Mouse (Mus musculus) stomach, embryonic 14.5 days (tissue): ENCODE results near the gene Aktip. TPM values are rescaled to one million over a fixed set of nuclear protein-coding genes. Genes with fewer than 3 reads are reported as not detected.

ENCODE experiments used
- ATAC-seq: fragments of 200-750 bp; cut with Nextera tagmentation; 2 replicates; pipeline ENCODE4 v1.8.0; 2017; ENCODE audit warnings: low read depth, moderate TSS enrichment; ENCODE audit not compliant: insufficient number of reproducible peaks, insufficient read depth, low FRiP score
- H3K27ac ChIP-seq: fragments of 300-500 bp; sonication (generic); 2 replicates; pipeline ENCODE4 v1.5.1; 2014; ENCODE audit warnings: mild to moderate bottlenecking, low read length, moderate library complexity, mixed read lengths
- H3K27me3 ChIP-seq: fragments of 300-500 bp; sonication (generic); 2 replicates; pipeline ENCODE4 v1.6.1; 2014; ENCODE audit warnings: low read length, control low read depth, mixed read lengths; ENCODE audit not compliant: control insufficient read depth, insufficient read depth
- H3K36me3 ChIP-seq: fragments of 300-500 bp; sonication (generic); 2 replicates; pipeline ENCODE4 v1.6.1; 2014; ENCODE audit warnings: mild to moderate bottlenecking, control low read depth, low read length, moderate library complexity, mixed read lengths; ENCODE audit not compliant: control insufficient read depth, insufficient read depth
- H3K4me1 ChIP-seq: fragments of 300-500 bp; sonication (generic); 2 replicates; pipeline ENCODE4 v1.6.1; 2014; ENCODE audit warnings: low read length, control low read depth, mixed read lengths; ENCODE audit not compliant: control insufficient read depth, insufficient read depth
- H3K4me2 ChIP-seq: fragments of 300-500 bp; sonication (generic); replicated peaks from 2 replicates; pipeline ENCODE4 v1.6.1; 2014; ENCODE audit warnings: low read depth, low read length, control low read depth
- H3K4me3 ChIP-seq: fragments of 300-500 bp; sonication (generic); 2 replicates; pipeline ENCODE4 v1.5.1; 2014; ENCODE audit warnings: low read depth, low read length, control low read depth
- H3K9ac ChIP-seq: fragments of 300-500 bp; sonication (generic); replicated peaks from 2 replicates; pipeline ENCODE4 v1.6.1; 2014; ENCODE audit warnings: low read depth, mild to moderate bottlenecking, control low read depth, low read length, moderate library complexity, mixed read lengths
- H3K9me3 ChIP-seq: fragments of 300-500 bp; sonication (generic); 2 replicates; pipeline ENCODE4 v1.6.1; 2016; ENCODE audit warnings: low read depth, low read length, control low read depth; ENCODE audit not compliant: control insufficient read depth
- WGBS: fragments of 180-500 bp; shearing (Covaris S2); extraction: QIAGEN DNeasy Blood & Tissue Kit; methylation state at CpG from one replicate; pipeline ENCODE4 v1.1.7; 2014; 5-methylcytosine and 5-hydroxymethylcytosine counted together
- polyA plus RNA-seq: library from polyadenylated mRNA; unstranded; fragments of >200 nt; fragmentation: Nextera tagmentation; extraction: Ambion mirVana; gene quantifications from 2 replicates; pipeline ENCODE4 v1.2.1, GENCODE M21; 2014

The Aktip gene
- polyA plus RNA-seq, 1 experiment from 2014 or later, result 58.3 TPM

DNA sequence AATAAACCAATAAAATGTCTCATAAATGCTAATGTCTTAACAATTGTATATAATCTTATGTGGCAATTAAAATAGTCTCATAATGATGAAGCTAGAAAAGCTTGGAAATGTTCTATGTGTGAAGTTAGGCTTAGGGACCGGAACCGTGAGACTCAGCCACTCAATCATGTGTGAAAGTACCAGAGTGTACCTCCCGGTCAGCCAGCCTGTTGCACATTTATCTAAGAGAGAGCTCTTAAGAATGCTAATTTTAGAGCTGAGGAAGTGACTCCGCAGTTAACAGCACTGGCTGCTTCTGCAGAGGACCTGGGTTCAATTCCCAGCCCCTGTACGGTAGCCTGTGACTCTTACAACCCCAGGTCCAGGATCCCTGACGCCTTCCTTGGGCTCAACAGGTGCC, 101.7 kb downstream of the Aktip start:
- no peaks in the 10 kb centered on the region for H3K9me3 ChIP-seq
- no peak overlapping the region for H3K4me3 ChIP-seq
- H3K36me3 ChIP-seq, result peaks cover 6% of the 10 kb centered on the region
- H3K27me3 ChIP-seq, result no peaks in the 10 kb centered on the region
- no peak overlapping the region for H3K27ac ChIP-seq
- 88% methylated on average over 6 of the region's 6 CpGs for WGBS
- no peak overlapping the region for H3K9ac ChIP-seq
- no peaks in the 10 kb centered on the region for H3K4me1 ChIP-seq
- H3K4me2 ChIP-seq, result no peak overlapping the region
- no peak for ATAC-seq

- Histone ChIP-seq H3K4me3 (no peak overlapping the region), H3K27ac (no peak overlapping the region; the same call in 1 of the 2 replicates), H3K4me2 (no peak overlapping the region), H3K27me3 (no peaks in the 10 kb centered on the region), H3K36me3 (peaks cover 23% of the 10 kb centered on the region), H3K4me1 (no peaks in the 10 kb centered on the region), H3K9ac (no peak overlapping the region), H3K9me3 (no peaks in the 10 kb centered on the region)
- WGBS, result 60% methylated on average over 5 of the region's 5 CpGs
- ATAC-seq, result no peak
Measured at GRCm38 (mm10) chr8:91094135-91094534, 105.6 kb downstream of the Aktip start.

- no peak overlapping the region for H3K9ac ChIP-seq
- no peaks in the 10 kb centered on the region for H3K9me3 ChIP-seq
- H3K4me3 ChIP-seq, result no peak overlapping the region
- 73% methylated on average over 2 of the region's 2 CpGs for WGBS
- H3K4me2 ChIP-seq, result no peak overlapping the region
- no peaks in the 10 kb centered on the region for H3K27me3 ChIP-seq
- peaks cover 29% of the 10 kb centered on the region for H3K36me3 ChIP-seq
- ATAC-seq, result no peak
- H3K27ac ChIP-seq, result no peak overlapping the region
- H3K4me1 ChIP-seq, result no peaks in the 10 kb centered on the region
Measured at GRCm38 (mm10) chr8:91089601-91090000, 110.2 kb downstream of the Aktip start.

- Histone ChIP-seq H3K4me1 (no peaks in the 10 kb centered on the region), H3K36me3 (peaks cover 32% of the 10 kb centered on the region), H3K9me3 (no peaks in the 10 kb centered on the region), H3K4me3 (no peak overlapping the region), H3K27me3 (no peaks in the 10 kb centered on the region), H3K27ac (no peak overlapping the region), H3K9ac (no peak overlapping the region), H3K4me2 (no peak overlapping the region)
- WGBS, result 92% methylated on average over 7 of the region's 7 CpGs
- no peak for ATAC-seq
Measured at GRCm38 (mm10) chr8:91088452-91088851, 111.3 kb downstream of the Aktip start.

- no peak for ATAC-seq
- H3K9me3 ChIP-seq, result no peaks in the 10 kb centered on the region
- no peak overlapping the region for H3K4me3 ChIP-seq
- H3K36me3 ChIP-seq, result peaks cover 27% of the 10 kb centered on the region
- no peaks in the 10 kb centered on the region for H3K4me1 ChIP-seq
- no peak overlapping the region for H3K9ac ChIP-seq
- no peaks in the 10 kb centered on the region for H3K27me3 ChIP-seq
- WGBS, result 92% methylated on average over 12 of the region's 12 CpGs
- no peak overlapping the region for H3K27ac ChIP-seq
- no peak overlapping the region for H3K4me2 ChIP-seq
Measured at GRCm38 (mm10) chr8:91082428-91082827, 117.3 kb downstream of the Aktip start.

GRCm38 (mm10) chr8:91081911-91082310, 117.9 kb downstream of the Aktip start:
- no peak overlapping the region for H3K4me2 ChIP-seq
- no peaks in the 10 kb centered on the region for H3K9me3 ChIP-seq
- no peak overlapping the region for H3K27ac ChIP-seq
- WGBS, result 73% methylated on average over 7 of the region's 7 CpGs
- no peak overlapping the region for H3K9ac ChIP-seq
- no peaks in the 10 kb centered on the region for H3K4me1 ChIP-seq
- no peaks in the 10 kb centered on the region for H3K27me3 ChIP-seq
- H3K4me3 ChIP-seq, result no peak overlapping the region
- peaks cover 27% of the 10 kb centered on the region for H3K36me3 ChIP-seq
- ATAC-seq, result no peak

DNA sequence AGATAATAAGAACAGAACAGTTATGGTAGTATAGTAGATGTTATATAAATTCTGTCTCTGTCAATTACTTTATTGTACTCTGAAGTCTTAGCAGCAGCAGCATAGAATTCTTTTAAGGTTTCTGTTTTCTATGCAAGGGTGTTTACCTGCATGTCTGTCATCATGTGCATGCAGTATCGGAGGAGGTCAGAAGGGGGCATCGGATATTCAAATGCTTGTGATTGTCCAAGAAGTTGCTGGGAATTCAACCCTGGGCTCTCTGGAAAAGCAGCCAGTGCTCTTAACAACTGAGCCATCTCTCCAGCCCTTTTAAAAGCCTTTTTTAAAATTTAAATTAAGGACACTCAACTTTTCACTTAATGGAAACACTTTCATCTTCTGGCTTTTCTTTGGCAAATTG, 120.1 kb downstream of the Aktip start:
- Histone ChIP-seq H3K4me2 (no peak overlapping the region), H3K9ac (no peak overlapping the region), H3K9me3 (no peaks in the 10 kb centered on the region), H3K36me3 (peaks cover 23% of the 10 kb centered on the region), H3K4me3 (no peak overlapping the region), H3K4me1 (no peaks in the 10 kb centered on the region), H3K27ac (no peak overlapping the region), H3K27me3 (no peaks in the 10 kb centered on the region)
- ATAC-seq, result no peak
- WGBS, result 91% methylated on average over 2 of the region's 2 CpGs

DNA sequence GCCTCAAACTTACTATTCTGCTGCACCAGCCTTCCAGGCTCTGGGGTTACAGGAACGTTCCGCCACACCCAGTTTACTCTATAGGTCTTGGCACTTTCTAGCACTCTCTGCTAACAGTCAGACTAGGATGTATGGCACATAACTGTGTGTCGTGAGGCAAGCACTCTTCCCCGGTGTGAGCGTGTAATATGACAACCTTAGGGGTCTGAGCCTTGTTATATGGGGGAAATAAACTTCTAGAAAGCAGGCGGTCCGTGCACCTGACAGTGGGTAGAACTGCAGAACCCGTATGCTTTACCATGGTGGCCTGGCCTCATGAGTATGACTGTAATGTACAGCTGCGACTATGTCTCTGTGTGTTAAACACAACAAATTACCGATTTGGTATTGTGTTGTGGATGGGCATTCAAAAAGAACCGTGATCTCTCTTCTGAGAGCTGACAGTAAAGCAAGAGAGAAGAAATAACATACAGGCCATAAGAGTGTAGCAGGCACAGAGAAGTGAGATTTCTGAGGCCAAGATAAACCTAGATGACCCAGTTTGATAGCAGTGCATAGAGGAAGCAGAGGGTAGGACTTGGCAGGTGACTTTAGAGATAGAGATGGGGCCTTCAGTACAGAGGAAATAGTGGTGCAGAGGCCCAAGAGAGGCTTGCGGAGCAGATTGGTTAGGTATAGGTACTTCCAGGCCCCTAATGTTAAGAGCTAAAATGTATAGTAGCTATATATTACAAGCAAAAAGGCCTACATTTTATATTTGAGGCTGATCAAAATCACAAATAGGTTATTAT, 122.5 kb downstream of the Aktip start:
- Histone ChIP-seq H3K4me3 (no peak overlapping the region), H3K27me3 (no peaks in the 10 kb centered on the region), H3K4me2 (no peak overlapping the region), H3K9me3 (no peaks in the 10 kb centered on the region), H3K4me1 (no peaks in the 10 kb centered on the region), H3K27ac (no peak overlapping the region), H3K36me3 (peaks cover 19% of the 10 kb centered on the region), H3K9ac (no peak overlapping the region)
- 91% methylated on average over 12 of the region's 12 CpGs for WGBS
- ATAC-seq, result no peak
